Mouse (Mus musculus) megakaryocyte, embryonic 14.5 days (primary cell): ENCODE data around the gene Capg.

Experiments used
- FLI1 ChIP-seq: IDR thresholded peaks from 2 replicates; pipeline ENCODE4 v1.6.1; 2012; ENCODE audit warnings: low read length, inconsistent platforms, mixed read lengths
- GATA1 ChIP-seq: IDR thresholded peaks from 3 replicates; pipeline ENCODE4 v1.6.1; 2012; ENCODE audit warnings: mixed read lengths, low read length, inconsistent platforms, borderline replicate concordance

DNA sequence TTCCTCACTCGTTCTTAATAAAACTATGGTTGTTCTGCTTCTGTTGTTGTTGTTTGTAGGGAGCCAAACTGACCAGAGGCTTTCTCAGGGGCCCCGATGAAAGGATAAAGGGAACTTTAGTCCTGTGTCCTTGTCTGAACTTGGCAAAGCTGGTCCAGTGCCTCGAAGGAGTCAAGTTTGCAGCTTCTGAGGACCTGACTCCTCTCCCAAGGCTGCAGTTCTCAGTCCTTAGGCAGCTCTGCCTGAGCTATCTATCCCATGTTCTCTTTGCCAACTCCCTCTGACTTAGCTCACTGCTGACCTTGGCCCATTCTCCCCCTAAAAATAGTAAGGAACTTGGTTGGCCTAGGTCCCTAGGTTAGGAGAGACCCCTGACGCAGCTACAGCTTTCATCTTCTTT, 17.1 kb upstream of the Capg start:
- TF ChIP-seq GATA1, result no peak
- TF ChIP-seq FLI1, result no peak
